Mouse (Mus musculus) kidney, adult 8-10 months (tissue): ENCODE measurements at regions not wholly inside any gene's neighbourhood (a gene's known extent, or its start where the extent isn't known, plus 50 kb on each side); places are given as distances from the start of the nearest gene placed in this dataset.
"Not testable (repeated sequence)": the region's sequence is repeated elsewhere in the genome, so short reads cannot be mapped to it uniquely, and the experiment has no call there.

Source experiments
- DNase-seq, 2 experiments: peaks; one replicate each; pipeline ENCODE4 v3.0.0; 2022

GRCm38 (mm10) chr2:135525779-135526178 is 133.0 kb upstream of the Plcb4 start:
- DNase-seq: no peak

DNA sequence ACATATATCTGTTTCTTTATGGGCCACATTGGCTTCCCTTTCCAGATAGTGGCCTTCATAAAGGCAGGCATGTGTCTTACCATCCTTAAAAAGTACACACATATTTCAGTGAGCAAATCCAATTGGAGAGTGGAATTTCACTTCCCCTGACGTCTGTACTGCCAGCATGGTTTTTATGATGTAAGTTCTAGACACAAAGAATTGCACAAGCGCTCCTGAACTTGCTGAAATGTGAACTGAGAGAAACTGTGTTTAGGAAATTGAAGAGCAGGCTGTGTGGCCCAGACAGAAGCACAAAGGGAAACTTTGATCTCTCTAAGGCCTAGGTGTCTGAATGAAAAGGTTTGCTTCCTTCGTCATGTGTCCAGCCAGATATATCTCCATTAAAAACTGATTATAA is 129.2 kb upstream of the Plcb4 start:
- no peak for DNase-seq

GRCm38 (mm10) chr2:135536303-135536871 is 122.4 kb upstream of the Plcb4 start:
- peak in 1 of 2 experiments; percentile 7 for DNase-seq

- DNase-seq: no peak
These were observed 120.8 kb upstream of the Plcb4 start for GRCm38 (mm10) chr2:135538022-135538421.

- no peak for DNase-seq
These were observed 117.8 kb upstream of the Plcb4 start for GRCm38 (mm10) chr2:135541058-135541457.

GRCm38 (mm10) chr2:135541930-135542329 is 116.9 kb upstream of the Plcb4 start:
- DNase-seq: no peak

DNA sequence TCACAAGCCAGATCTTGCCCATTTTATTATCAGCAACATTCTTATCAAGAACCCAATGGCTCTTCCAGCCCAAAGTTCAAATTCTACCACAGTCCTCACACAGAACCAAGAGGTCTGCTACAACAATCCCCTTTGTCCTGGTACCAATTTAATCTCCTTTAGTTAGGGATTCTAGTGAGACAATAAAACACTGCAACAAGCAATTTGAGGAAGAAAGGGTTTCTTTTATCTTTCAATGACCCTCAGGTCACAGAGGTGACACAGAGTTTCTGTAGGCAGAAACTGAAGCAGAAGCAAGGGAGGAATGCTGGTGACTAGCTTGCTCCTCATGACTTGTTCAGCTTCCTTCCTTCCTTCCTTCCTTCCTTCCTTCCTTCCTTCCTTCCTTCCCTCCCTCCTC is 113.9 kb upstream of the Plcb4 start:
- DNase-seq: no peak

DNA sequence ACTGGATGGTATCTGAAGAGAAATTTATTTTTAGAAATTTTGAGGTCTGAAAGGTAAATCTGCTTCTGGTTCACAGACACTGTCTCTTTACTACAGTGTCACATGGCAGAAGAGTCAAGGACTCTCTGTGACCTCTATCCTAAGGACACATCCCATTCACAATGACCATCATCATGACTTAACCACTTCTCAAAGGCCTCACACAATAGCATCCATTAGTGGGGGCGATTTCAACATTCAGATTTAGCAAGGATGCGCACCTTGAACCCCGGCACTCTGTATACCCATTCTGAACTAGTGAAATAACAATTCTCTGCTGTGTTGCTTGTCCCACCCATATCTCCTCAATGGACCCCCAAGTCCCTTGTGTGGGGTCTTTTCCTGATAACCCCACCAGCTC is 110.8 kb upstream of the Plcb4 start:
- no peak for DNase-seq

DNA sequence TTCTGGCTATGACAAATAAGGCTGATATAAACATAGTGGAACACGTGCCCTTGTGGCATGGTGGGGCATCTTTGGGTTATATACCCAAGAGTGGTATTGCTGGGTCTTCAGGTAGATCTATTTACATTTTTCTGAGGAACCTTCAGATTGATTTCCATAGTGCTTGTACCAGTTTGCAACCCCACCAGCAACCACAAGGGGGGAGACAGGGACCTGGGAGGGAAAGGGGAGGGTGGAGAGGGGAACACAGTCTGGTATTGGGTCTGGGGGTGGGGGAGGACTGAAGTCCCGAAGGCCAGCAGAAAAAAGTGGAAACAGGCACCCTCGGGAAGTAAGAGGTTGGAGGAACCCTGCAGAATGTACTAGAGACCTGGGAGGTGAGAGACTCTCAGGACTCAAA is 105.8 kb upstream of the Plcb4 start:
- DNase-seq: no peak

- not testable (repeated sequence) for DNase-seq
These were observed 100.8 kb upstream of the Plcb4 start for GRCm38 (mm10) chr2:135558026-135558425.

DNA sequence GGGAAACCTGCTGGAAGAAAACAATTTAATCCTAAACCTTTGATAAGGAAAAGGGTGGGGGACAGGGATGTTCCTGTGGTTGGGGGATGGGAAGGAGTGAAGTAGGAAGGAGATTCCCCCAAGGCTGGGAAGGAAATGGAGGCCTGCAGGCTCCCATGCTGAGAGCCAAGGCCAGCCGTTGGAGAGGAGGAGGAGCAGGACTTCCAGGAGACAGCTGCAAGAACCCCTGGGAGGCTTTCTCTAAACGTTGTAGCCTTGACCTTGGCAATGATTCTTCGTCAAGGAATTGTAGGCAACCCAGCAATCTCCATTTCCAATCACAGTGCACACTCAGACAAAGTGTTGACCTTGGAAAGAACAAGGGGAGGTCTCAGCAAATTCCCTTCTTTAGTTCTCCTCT is 99.5 kb upstream of the Plcb4 start:
- DNase-seq: no peak

DNA sequence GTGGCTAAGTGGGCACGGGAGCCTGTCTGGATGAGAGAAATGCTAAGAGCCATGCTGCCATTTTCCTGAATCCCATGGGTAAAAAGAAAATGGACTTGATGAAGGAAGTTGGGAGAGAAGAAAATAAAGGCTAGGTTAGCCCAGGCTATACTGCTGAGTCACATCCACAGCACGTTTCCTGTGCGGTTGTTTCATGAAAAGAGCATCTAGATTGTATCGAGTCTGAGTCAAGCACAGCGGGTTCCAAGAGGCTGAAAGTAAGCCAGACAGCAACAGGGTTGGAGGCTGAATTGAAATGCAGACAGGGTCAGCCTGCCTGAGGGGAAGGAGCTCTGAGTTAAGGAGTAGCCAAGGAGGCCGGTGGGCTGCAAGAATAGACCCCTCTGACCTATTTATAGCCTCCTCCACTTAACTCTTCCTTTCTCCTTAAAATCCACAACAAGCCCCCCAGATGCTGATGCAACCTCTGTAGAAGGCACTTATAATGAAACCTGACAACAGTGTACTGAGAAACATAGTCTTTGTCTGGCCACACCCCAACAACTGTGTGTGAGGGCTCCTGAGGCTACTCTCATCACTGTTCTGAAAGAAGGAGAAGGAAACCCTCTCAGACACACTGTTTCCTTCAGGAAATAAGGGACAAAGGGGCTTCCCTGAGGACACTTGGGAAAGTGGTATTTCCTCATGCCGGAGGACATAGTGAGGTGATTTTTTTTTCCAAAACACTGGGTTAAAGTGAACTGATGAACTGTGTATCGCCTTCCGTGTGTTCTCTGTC is 98.7 kb upstream of the Plcb4 start:
- DNase-seq: peak in 1 of 2 experiments; percentile 34

DNA sequence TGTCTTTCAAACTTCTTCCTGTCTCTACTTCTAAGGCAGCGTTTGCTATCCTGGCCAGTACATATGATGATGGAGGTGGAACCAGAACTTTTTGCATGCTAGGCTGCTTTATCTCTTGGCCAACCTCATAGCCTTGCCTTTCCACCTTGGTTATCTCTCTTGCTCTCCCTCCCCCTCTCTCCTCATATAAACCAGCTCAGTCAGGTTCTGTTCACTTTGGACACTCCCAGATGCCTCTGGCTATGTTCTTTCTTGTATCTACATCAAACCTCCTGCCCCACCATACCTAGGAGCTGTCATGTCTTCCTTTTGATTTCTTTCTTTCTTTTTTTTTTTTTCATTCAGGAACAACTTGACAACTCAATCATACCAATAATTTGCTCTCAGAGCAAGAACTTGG is 98.0 kb upstream of the Plcb4 start:
- DNase-seq: no peak

- peak; percentile 30 to 32 for DNase-seq
These were observed 97.1 kb upstream of the Plcb4 start for GRCm38 (mm10) chr2:135561716-135562115.

DNA sequence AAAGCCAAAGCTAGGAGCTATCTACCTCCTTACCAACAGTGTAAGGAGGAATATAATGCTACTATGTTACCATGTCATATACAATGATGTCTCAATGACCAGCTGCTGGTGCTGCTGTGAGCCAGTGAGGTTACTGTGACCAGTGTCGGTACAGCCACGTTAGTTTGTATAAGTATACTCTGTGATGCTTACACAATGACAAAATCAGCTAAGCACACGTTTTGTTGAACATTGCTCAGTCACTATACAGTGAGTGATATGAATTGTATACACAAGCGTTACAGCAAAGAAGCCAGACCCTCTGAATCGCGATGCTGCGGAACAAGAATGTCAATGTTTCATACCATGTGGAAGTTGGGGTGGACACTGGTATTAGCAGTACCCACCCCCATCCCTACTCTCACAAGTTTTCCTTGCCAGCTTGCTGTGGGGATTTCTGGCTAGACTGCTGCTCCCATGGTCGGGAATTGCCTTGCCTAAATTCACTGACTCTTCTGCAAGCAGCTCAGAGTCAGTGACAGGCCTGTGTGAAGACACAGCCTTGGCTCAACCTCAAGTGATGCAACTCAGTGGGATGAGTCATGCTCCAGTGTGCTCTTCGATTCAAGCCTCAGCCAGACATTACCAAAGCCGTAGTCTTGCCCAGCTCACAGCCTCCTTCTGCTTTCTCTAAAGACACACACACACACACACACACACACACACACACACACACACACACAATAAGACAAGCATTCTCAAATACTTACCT is 96.5 kb upstream of the Plcb4 start:
- DNase-seq: peak; percentile 11 to 24

- DNase-seq: no peak
These were observed 94.6 kb upstream of the Plcb4 start for GRCm38 (mm10) chr2:135564231-135564630.

DNA sequence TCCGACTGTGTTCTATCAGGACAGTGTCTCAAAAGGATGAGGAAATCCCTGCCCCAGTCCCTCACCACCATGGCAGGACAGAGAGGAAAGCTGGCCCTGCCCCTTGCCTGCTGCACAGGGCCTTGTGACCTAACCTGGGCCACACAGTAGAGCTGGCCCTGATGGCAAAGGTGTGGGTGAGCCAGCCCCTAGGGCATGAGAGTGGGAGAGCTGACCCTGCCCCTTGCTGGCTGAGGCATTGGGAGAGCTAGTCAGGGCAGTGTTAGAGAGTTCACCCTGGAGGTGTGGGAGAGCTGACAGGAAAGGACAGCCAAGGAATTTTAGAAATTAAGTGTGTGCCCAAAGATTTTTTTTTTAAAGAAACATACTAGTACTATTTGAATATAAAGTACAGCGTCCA is 90.5 kb upstream of the Plcb4 start:
- no peak for DNase-seq

DNA sequence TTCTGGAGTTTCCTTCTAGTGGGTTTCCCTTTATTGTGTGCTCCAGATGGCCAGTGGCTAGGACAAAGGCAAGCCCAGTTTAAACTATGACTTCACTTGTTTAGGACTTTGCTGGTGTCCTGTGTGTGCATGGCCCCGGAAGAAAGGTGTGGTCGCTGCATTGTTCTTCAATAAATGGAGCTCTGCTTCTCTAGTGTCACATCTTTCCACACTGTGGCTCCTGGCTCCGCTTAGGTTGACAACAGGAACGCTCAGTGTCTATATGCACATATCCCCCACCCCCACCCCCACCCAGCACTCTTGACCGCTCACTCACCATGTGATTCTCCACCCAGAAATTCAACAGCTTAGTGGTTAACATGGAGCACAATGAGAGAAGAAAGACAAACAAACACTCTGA is 87.2 kb upstream of the Plcb4 start:
- DNase-seq: no peak

GRCm38 (mm10) chr2:135577228-135577627 is 81.6 kb upstream of the Plcb4 start:
- no peak for DNase-seq

- DNase-seq: no peak
These were observed 80.7 kb upstream of the Plcb4 start for GRCm38 (mm10) chr2:135578135-135578534.

DNA sequence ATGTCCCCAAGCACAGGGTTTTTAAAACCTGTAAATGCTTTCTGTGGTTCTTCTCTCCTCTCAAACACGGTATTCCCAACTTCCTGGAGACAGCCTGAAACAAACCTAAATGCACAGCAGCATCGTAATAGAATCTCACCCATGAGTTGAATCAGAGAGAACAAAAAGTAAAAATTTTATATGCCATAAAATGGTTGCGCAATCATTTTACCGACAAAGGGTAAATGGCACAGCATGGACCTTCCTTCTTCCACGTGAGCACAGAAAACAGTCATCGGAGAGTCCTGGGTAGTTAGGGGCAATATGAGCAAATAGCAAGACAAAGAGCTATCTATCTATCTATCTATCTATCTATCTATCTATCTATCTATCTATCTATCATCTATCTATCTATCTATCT is 79.3 kb upstream of the Plcb4 start:
- no peak for DNase-seq

- DNase-seq: no peak
These were observed 78.8 kb upstream of the Plcb4 start for GRCm38 (mm10) chr2:135580051-135580450.

GRCm38 (mm10) chr2:135582341-135582740 is 76.5 kb upstream of the Plcb4 start:
- DNase-seq: no peak

DNA sequence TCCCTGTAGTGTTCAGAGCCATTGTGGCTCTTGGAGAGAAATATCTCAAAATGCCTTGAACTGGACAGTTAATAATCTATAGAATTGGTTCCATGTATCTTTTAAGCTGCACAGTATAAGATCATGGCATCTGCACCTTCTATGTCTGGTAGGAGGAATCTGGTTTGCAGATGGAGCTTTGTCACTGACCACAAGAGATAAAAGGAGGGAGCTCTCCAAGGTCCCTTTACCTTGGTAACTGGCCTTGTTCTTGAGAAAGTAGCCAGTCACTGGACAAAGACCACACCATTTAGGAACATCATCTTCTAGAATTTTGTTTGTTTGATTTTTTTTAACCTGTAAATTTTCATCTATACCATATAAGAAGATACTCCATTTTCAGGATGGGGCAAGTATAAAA is 52.5 kb upstream of the Plcb4 start:
- no peak for DNase-seq
